Mouse (Mus musculus): ENCODE data around the gene Trpm7.

GRCm38 (mm10) chr2:126892316-126892715 lies 16.3 kb upstream of the Trpm7 start:
- no peak for TF ChIP-seq CTCF (IDR thresholded peaks at IDR 0.05)
- no peak for TF ChIP-seq EP300 (IDR thresholded peaks at IDR 0.05; ENCODE audit: insufficient read depth, low read depth, low read length)
- no peak for TF ChIP-seq POLR2A (IDR thresholded peaks at IDR 0.05; ENCODE audit: insufficient read depth, low read depth, low read length)
